Mouse (Mus musculus) WW6 (cell line): ENCODE measurements around the gene Id2.
A peak's percentile ranks its signal among the peaks of the same experiment; 100 is the strongest.

Source experiments
- DNase-seq: peaks from one replicate; pipeline ENCODE4 v3.0.0-alpha.2; 2013; ENCODE audit warnings: low read depth, low spot score

Gene Id2

GRCm38 (mm10) chr12:25083260-25084178 lies 13.4 kb downstream of the Id2 start:
- no peak for DNase-seq

- no peak for DNase-seq
These were observed 22.6 kb downstream of the Id2 start for GRCm38 (mm10) chr12:25074344-25074743.

GRCm38 (mm10) chr12:25073374-25073773 lies 23.6 kb downstream of the Id2 start:
- DNase-seq = no peak

GRCm38 (mm10) chr12:25062264-25062663 lies 34.7 kb downstream of the Id2 start:
- DNase-seq = no peak

GRCm38 (mm10) chr12:25060901-25061300 lies 36.0 kb downstream of the Id2 start:
- DNase-seq = no peak

- no peak for DNase-seq
These were observed 37.3 kb downstream of the Id2 start for GRCm38 (mm10) chr12:25059487-25060200.

GRCm38 (mm10) chr12:25054963-25055362 lies 42.0 kb downstream of the Id2 start:
- peak; percentile 22 for DNase-seq

GRCm38 (mm10) chr12:25054511-25054910 lies 42.4 kb downstream of the Id2 start:
- DNase-seq = no peak

- DNase-seq = no peak
These were observed 47.7 kb downstream of the Id2 start for GRCm38 (mm10) chr12:25049253-25049652.

GRCm38 (mm10) chr12:25044579-25044978 lies 52.4 kb downstream of the Id2 start:
- DNase-seq = no peak

- no peak for DNase-seq
These were observed 52.9 kb downstream of the Id2 start for GRCm38 (mm10) chr12:25044056-25044455.
